Mouse (Mus musculus) heart, adult 9 months (tissue): Measurements from ENCODE around the gene Mycl.
A peak's percentile ranks its signal among the peaks of the same experiment; 100 is the strongest.

Experiments used
- DNase-seq, 2 experiments: peaks; one replicate each; pipeline ENCODE4 v3.0.0; 2022; ENCODE audit warnings: low spot score in 2 of 2

Gene Mycl

DNA sequence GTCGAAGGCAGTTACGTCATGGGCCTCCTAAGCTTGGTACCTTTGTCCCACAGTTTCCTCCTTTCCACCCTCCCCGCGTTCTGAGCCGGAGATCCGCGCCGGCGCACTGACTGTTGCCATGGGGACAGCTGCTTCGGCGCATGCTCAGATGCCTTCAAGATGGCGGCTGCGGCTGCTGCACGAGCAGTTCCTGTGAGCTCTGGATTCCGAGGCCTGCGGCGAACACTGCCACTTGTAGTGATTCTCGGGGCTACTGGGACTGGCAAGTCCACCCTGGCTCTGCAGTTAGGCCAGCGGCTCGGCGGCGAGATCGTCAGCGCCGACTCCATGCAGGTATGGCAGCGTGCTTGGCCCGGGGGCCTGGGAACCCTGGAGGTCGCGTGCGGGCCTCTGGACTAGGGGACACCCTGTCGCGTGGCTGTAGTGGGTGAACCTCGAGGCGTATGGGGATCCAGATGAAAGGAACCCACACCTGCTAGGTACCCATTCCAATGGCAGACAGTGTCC, 21.1 kb downstream of the Mycl start, which contains the start of gene Trit1:
Gene Trit1, plus strand, starts transcription at position 147 of the 507 bp plus-strand sequence.
- peak; percentile 90 to 92 for DNase-seq

DNA sequence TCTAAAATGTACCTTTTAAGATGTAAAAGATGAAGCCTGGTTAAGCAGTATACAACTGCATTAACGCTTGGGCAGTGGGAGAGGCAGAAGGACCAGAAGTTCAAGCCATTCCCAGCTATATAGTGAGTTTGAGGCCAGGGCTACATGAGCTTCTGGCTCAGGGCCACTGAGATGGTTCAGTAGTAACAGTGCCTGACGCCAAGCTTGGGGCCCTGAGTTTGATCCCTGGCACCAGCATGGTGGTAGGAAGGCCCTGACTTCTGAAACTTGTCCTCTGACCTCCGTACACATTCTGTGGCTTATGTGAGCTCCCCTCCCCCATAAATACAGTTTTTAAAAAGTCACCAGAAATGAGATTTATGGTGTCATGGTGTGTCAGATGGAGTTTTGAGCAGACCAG, 26.1 kb downstream of the Mycl start:
- DNase-seq = no peak

DNA sequence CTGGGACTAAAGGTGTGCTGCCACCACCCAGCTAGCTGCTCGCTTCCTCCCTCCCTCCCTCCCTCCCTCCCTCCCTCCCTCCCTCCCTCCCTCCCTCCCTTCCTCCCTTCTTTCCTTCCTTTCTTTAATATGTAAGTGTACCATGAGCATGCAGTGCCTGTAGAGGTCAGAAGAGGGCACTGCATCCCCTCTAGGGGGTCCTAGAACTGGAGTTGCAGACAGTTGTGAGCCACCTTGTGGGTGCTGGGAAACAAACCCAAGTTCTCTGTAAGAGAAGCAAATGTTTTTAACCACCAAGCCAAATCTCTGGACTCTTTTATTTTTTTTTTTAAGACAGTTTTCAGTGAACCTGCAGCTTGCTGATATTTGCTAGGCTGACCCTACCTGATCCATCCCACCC, 27.4 kb downstream of the Mycl start:
- DNase-seq = no peak

DNA sequence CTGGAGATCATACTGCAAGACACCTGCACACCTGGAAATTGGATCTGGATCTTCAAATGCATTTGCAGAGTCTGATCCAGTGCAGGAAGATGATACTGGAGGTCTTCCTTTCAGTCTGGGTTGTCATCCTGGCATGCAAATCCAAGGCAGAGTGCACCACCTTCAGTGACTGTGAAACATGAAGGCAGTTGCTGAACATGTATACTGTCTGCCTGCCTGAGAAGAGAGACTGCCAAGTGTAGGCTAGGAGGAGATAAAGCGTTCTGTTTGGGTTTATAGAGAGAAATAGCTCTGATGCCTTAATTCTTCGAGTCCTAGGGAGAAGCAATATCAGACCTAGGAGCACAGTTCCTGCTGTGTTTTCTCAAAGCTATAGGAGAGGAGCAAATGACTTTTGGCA, 30.0 kb downstream of the Mycl start:
- no peak for DNase-seq

DNA sequence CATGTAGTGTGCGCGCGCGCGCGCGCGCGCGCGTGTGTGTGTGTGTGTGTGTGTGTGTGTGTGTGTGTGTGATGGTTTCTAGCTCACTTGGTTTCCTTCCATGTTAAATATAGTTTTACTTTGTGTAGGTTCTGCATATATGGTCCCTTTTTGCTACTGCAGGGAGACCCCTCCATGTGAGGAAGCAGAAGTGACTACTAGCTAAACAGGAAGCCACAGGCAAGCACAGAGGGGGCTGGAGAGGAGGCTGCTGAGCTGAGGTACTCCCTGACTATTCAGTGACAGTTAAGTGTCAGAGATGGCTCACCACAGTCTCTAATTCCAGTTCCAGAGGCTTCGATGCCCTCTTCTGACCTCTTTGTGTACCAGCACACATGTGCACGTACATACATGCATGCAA, 30.7 kb downstream of the Mycl start:
- DNase-seq = peak in 1 of 2 experiments; percentile 30

DNA sequence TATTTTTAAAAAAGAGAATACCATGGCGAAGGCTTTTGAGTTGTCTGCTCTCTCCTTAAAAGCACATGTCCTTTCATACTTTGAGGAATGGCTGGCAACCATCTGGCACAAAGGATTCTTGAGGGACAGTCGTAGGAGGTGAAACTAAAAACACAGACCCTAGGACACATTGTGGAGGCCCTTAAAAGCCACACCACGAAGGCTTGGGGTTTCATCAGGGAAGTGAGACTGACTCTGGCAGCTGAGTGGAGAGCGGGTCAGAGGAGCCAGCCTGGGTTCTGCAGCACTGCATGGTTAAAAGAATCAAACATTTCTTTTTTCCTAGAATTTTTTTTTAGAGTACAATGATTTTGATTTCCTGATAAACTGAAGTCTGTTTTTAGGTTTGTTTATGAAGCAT, 31.1 kb downstream of the Mycl start:
- DNase-seq = no peak

DNA sequence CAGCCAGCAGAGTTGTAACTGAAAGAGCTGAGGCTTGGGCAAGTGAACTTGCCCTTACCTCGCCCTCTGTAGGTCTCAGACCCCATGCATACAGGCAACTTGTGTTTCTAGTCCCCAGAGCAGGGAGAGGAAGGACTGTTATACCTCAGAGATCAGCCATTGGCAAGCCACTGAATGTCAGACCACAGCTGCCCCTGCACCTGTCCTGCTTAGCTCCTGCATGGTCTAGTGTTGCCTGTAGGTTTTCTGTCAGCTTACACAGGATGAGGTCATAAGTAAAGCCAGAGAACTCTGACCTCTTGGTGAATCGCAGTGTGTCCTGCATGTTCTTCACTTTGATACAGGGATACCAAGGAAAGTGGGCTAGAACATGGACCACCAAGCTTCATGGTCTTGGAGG, 39.4 kb downstream of the Mycl start:
- no peak for DNase-seq

DNA sequence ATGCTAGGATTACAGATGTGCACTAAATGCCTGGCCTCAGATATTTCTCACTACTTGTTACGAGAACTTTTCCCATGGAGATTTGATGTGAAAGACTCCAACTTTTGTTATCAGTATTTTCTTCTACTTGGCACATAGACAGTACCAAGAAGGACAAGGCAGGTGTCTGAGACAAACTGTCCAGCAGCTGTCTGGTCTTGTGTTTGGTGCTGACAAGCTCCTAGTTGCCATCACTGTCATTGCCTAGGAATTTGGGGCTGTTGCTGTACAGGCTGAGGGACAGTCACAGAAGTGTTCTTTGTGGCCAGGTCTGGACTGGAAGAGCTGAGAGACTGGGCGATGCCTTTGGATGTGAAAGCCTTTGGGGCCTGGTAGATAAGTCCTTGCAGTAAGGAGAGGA, 40.2 kb downstream of the Mycl start:
- no peak for DNase-seq

DNA sequence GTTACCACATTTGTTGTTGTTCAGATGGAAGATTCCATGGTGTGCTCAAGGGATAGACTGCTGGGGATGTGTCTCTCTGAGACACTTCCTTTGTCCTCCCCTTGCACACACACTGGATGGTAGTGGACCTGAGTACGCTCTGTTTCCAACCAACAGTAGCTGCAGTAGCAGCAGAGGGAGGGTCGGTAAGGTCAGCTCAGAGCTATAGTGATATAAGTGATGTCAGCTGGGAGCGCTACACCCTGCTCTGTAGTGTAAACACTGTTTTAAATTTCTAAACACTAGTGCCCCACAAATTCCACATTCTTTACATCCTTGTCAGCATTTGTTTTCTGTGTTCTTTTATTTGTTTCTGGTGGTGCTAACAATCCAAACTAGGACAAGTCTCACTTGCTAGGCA, 41.3 kb downstream of the Mycl start:
- DNase-seq = no peak

DNA sequence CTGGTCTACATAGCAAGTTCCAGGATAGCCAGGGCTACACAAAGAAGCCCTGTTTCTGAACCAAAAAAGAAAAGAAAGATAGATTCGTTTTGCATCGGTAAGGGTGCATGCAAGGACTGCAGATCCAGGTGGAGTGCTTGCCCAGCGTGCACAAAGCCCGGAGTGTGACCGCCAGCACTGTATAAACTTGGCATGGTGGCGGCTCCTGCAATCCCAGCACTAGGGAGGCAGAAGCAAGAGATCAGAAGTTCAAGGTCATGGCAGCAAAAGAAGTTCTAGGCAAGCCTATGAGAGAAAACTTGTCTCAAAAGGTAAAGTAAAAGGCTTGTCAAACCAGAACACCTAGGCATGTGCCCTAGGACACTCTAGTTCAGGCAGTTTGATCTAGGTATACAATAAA, 45.7 kb downstream of the Mycl start:
- DNase-seq = no peak

DNA sequence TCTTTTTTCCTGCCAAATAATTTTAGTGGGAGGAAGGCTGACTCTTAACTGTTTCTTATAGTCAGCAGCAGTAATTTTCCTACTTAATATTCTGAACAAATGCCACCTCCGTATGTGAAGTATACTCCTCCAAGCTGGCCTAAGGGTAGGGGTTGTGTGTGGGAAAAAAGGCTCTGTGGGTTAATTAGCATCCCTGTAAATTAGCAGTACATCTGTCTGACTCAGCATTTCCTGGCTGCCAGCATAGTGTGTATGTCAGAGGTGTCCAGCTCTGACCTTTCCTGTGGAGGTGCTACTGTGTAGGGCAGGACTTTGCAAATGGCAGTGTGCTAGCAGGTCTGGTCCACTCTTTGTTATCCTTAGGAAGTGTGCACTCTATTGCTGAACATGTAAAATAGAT, 48.4 kb downstream of the Mycl start:
- DNase-seq = no peak

DNA sequence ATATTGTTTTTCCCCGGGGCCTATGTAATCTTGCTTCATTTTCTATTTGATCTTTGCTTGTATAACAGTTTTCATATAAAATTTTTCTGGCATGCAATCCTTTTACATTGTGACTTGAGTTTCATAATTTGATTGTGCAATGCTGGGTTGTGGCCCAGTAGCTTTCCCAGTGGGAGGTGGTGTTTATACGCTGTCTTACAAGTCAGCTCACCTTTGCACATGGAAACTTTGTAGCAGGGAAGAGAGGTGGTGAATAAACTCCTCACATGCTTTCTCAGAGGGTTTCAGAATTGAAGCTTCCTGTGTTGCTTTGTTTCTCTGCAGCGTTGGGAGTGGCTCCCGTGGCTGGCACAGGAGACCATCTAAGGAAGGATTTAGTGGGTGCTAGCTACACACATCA, 49.4 kb downstream of the Mycl start:
- no peak for DNase-seq

DNA sequence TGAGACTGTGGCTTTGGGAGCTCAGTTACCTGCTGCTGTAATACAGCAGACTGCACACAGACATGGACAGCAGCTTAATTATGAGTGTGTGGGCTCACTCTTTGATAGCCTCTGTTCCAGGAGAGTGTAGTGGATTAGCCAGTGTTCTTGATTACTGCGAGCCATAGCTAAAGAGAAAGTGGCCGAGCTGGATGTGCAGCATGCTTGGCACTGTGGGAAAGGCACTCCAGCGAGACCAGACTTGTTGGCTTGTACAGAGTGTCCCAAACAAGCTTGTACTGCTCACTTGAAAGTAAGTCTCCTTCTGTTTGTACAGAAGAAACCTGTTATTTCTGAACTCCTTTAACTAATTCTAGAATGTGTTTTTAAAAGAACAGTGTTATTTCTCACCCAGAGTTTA, 50.8 kb downstream of the Mycl start:
- no peak for DNase-seq

DNA sequence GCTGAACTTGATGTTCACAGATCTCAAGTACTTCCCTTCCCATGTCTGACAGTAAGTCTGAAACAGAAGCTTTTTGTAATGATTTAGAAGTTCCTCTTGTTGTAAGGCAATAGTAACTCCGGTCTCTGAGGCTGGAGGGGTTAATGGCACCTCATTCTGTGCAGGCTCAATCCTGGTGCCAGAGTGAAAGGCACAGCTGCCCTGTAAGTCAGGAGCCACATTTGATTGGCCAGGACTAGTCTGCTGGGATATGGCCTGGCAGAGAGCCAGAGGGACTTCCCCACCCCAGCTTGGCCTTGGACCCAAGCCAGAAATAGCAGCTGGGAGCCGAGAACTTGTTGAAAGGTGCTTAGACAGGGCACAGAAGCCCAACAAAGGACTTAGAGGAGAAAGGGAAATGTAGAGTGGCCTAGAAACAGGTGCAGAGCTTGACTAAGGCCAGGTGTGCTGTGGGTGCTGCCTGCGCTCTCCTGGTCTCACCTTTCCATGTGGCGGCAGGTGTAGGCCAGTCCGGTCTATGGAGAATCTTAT, 55.3 kb downstream of the Mycl start:
- peak; percentile 90 for DNase-seq
